Mouse (Mus musculus) lung, postnatal 25 days (tissue): Measurements from ENCODE around the gene Bmf.

ENCODE experiments used
- DNase-seq: peaks from one replicate; pipeline ENCODE4 v3.0.0; 2022; ENCODE audit warnings: low spot score

The Bmf gene

DNA sequence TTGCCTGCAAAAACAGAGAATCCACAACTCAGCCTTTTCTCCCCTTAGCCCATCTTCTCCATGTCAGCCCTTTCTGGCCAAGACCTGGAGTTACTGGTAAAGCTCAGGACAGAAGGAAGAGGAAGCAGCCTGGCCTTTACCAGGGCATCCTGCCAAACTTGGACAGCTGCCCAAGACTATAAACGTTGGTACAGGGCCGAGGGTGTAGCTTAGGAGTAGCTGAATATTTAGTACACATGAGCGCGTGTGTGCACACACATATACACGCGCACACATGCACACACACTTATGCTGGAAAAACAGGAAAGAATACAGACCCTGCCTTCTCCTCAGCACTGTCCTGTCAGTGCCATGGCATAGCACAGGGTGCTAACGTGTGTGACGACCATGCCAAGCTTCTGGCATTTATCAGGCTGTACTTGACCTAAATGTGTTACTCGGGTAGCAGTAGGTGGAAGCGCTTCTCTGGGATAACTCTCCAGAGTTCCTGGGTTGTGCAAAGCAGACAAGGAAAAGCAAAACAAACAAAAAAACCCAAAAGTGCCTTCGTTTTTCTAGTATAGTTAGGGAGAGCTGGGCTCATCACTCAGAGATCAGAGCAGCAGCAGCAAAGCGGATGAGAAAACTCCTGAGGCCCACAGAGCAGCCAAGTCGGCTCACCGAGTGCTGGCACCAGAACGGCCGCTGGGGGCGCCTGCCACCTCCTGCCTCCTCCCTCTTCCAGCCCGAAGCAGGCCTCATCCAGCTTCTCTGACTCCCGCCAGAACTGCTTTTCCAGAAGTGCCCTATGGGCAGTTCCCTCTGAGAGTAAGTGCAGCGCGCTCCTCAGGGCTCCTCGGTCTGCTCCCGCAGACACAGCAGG is 4.0 kb downstream of the Bmf start:
- peak; percentile 90 for DNase-seq

DNA sequence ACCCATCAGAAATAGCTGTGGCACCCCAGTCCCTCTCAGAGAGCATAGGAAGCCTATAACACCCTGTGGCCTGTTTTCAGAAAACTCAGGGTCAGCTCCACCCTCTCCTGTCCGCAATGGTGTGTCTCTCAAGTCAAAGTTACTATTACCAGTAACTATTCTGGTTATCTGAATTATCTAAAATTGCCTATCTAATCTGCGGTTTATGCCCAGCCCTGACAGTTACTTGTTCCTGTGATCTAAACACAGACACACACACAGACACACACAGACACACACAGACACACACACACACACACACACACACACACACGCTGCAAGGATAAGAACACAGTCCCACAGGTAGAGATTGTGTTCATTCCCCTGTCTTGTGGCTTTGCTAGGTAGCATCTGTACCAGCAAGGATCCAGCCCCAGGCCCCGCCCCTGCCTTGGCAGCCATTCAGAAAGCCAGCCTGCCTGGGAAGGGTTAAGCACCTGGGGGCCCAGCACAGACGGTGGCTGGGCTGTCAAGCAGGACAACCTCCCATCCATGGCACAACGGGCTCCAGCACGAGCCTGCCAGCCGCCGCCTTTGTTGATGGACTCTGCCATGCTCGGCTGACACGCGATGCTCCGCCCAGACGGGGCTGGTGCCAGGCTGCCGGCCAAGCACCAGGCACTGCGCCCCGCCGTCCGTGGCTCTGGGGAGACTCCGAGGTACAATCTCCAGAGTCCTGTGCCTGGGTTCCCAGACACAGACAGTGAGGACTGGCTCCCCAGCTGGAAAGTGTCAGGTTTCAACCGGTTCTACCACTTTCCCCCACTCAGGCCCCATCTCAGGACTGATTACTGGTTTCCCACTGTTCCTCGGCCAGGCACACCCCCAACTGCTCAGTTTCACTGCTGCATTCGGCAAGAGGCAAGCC is 5.3 kb downstream of the Bmf start:
- peak; percentile 91 for DNase-seq

DNA sequence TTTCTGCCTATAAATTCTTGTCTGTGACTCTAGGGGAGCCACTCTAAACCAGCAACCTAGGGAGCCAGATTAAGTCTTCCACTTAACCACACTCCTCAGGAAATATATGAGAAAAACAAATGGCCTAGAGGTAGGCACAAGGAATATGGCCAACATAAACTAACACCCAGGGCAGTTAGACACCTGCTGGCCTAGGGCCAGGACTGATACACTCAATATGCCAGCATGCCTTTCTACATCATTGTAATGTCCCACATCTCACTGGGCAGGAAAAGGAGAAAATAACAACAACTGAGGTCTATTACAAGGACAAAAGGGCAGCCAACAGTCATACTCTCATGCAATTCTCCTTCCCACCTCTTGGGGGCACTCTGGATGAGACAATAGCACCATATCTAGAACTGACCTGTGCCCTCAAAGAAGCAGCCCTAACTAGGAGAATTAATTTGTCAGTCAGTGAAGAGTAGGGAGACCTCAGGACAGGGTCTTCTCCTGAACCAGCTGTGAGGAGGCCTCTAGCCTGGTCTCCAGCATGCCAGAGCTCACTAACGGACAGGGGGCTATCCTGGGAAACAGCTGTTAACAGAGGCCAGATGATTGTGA is 6.4 kb downstream of the Bmf start:
- no peak for DNase-seq

DNA sequence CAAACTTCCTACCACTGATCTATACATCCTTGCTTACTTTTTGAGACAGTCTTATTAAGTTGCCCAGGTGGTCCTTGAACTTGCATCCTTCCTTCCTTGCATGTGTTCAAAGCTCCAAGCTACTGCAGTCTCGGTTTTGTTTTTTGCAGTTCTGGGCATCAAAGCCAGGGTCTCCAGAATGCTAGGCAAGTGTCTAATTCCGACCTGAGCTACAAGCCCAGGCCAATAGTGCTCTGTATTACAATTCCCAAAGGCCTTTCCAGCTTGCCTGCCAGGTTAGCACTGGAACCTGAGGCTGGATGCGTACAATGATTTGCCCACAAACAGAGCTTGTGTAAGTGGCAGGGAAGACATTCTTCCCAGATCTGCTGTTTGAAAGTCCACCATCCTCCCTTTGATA is 7.8 kb downstream of the Bmf start:
- no peak for DNase-seq

DNA sequence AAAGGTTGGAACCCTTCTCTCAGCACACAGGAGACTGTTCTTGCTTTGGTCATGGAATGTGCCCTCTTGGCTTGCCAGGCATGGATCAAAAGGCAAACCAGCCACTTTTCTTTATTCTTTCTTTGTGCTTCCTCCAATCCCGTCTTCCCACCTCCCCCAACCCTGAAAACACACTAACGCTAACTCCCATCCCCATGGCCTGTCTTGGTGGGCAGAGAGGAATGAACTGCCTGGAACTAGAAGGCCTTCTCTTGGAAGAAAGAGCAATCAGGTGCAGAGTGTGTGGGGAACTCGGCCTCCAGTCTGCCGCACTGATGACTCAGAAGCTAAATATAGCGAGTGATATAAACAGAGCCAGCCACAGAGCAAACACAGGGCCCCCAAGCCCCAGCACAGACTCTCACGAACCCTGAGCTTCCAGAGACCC is 8.8 kb downstream of the Bmf start:
- DNase-seq, result peak; percentile 82

DNA sequence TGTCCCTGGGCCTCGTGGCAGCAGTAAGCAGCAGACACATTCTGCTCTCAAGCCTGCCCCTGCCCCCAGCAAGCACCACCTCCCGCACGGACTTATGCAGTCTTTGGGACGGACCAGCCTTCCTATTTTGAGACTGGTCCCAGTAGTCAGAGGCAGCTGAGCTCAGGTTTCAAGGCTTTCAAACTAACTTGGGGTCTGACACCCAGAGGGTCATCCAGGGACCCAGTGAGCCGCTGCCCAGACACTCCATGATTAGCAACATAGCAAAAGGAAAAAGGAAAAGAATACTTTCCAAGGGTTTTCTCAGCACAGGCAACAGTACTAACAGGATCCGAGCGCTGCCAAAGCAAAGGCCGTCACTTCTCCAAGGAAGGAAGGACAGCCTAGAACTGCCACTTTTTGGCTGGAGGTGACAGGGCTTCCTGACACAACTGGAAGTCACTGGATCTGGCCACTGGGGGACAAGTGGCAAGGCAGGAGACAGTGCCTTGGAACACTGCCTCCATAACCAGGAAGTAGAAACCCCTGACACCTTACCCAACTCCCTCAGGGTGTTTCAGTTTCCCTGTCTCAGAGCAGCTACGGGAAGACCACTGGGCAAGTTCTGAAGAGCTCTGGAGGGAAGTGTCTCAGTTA is 9.5 kb downstream of the Bmf start:
- DNase-seq, result peak; percentile 64

DNA sequence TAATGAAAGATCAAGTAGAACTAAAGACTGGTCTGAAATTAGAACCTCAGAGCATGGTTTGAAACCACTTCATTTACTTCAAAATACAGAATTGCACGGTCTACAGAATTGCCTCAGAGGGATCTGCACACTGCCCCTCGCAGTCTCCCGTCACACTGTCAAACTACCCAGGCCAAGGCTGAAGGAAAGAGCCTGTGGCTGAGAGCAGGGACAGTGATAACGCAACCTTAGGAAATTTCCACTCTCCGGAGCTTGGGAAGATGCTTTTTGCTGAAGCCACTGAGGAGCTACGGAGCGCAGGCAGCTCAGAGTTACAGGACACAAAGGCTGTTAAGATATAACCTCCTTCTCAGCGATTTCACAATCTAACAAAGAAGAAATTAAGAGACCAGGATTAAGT is 10.4 kb downstream of the Bmf start:
- DNase-seq, result no peak

DNA sequence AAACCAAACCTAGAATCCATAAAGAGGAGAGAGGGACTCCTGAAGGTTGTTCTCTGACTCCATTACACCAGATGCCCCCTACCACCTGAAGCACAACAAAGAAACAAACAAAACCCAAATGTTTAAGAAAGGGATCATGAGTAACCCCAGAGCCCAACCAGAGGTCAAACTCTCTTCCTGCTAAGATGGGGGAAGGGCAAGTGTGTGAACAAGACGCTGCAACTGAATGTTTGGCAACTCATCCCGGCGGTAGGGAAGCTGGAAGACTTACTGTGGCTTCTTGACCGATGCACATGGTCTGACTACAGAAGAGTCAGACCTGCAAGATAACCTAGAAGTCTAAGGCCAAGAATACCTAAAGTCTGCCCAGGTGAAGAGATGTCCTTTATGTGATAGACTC is 12.3 kb downstream of the Bmf start:
- no peak for DNase-seq

DNA sequence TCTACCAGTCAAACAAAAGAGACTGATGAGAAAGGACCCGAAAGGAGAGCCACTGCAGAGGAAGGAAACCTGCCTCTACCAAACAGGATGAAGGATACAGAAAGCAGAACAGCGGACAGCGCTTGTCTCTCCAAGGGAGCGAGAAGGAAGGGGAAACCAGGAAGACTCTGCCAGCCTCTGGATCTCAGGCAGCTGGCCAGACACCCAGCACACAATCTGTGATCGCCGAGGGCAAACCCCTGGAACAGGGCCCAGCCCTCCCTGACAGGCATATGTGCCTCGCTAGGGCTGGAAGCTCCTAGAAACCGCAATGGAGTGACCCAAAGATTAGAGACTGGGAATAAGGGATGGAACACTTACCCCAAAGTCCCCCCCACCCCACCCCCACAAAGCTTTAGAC is 12.9 kb downstream of the Bmf start:
- DNase-seq, result peak; percentile 52

DNA sequence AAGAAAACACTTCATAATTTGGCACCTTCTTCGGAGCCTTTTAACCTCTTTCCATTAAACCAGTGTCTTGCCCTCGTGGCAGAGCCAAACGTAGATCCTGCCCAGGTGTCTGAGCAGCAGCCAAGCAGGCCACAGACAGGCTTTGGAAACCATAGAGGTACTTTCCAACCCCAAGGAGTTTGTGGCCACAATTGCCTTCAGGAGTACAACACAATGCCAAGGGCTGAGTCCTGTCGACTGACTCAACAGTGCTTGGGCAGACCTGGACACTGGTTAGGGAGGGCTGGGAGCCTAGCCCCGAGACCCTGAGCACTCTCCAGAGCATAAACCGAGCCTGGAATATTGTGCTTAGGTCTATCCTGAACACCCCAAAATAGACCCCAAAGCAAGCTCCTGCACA is 13.4 kb downstream of the Bmf start:
- DNase-seq, result no peak

DNA sequence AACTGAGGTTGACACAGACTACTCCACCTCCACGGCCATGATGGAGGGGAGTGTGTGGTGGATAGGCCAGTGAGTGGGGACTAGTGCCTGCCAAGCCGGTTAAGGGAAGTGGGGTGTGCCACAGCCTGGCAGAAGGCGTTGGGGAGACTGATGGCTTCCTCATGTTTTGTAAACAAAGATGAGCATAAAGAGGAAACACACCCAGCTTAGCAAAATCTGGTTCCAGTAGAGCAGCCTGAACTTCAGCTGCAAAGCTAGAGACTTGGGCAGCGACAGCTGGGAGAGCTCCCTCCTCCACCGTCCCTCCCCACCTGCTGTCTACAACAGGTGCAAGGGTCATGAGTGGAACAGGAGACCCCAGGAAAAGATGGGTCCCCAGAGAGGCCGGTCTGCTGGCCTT is 15.5 kb downstream of the Bmf start:
- peak; percentile 71 for DNase-seq

DNA sequence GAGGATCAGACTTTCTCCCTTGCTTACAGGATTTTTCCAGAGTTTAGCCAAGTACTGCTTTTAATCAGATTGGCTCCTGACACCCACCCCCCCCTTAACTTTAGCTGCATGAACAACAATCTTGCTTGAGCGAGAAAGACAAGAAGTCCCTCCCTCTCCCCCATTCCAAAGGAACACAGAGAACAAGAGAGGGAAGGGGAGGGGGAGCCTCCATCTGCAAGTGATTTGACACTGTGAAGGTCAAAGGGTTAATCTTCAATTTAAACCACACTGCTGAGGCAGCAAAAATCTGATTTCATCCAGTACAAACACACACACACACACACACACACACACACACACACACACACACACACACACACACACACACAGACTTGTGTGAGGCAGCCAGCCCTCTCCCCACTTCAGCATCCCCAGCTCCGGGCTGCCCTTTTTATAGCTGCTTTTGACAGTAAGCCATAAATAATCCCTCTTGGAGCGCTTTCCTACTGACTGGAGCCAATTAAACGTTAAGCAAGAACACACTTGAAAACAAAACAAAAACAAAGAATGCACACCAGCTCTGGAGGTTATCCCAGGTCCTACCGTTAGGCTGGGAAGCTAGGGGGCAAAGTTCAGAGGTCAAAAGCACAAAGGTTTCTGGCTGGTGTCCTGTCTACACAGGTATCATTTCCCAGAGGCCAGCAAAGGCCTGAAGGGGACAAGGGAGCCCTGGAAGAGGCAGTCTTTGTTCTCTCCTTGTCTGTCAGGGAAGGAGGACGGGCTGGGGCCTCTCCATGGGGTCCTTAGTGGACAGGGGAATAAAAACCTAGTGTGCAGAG is 16.4 kb downstream of the Bmf start:
- DNase-seq, result peak; percentile 57

DNA sequence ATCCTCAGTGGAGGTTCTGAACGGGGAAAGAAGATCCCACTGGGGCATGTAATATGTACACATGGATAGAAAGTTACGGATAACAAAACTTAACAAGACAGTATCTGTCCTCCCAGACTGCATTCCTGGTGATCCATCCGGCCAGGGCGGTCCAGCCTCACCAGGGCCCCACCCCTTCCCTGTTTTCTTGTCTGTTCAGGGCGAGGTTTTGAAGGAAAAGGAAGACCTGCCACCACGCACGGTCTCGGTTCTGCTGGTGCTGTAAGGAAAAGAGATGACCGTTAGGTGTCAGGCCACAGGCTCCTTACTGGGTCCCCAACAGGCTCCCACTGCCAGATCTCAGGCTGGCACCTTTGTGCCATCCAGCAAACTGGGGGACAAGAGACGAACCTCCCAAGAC is 17.1 kb downstream of the Bmf start:
- DNase-seq, result no peak

DNA sequence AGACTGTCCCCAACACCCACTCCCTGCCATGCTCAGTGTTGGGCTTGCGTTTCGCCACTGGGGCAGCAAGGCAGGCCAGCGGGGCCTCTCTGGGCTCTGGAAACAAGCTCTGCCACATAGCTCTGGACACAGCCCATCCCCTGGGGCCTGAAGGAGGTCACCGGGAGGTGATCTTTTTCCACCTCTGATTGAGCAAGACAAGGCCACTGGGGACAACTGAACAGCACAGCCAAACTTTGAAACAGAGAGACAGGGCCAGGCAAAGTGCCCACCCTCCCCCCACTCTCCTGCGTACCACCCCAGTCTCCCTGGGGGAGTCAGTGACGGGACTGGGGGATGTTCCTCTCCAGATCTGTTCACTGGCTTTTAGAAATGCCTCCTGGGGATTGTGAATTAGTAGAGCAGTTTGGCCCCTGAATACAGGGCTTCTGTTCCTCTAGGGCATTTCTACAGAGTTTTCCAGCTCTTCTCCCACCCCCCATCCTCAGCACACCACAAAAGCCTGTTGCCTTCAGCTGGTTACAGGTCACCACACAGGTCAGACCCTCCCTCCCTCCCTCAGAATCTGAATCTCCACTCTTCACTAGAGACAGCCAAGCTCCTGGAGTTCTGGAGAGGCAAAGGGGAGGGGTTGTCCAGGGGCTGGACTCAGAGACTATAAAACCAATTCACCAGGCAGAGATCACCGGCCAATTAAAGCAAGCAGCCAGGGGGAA is 19.9 kb downstream of the Bmf start:
- peak; percentile 82 for DNase-seq

DNA sequence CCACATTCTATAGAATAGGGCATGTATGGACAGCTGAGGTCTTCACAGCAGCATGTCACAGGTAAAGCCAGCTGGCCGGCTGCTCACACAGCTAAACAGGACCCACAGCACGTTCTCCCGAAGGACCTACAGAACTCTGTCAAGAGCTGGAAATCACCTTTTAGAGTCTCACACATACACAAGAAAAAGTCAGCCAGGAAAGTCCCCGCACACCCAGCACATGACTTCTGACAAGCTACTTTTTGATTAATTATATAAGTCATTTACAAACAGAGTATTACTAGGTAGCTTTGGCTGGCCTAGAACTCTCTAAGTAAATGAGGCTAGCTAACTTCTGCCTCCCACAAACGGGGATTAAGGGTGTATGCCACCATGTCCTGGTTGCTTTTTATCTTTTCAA is 22.9 kb downstream of the Bmf start:
- DNase-seq, result no peak

DNA sequence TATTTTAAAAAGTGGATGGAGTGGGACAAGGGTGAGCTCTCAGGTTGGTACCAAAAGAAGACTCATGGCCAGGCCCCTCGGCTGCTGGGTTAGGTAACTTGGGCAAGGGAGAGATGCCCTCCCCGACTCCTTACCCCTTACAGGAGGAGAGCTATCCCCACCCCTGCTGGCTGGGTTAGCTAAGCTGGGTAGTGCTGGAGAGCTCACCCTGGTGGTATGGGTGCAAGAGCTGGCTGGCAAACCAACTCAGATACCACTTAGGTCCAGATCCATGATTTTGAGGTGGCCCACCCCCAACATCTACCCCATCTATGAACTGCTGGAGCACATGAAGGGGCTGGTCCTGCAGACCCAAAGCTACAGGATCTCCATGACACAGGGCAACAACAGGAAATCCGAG is 24.7 kb downstream of the Bmf start:
- no peak for DNase-seq

DNA sequence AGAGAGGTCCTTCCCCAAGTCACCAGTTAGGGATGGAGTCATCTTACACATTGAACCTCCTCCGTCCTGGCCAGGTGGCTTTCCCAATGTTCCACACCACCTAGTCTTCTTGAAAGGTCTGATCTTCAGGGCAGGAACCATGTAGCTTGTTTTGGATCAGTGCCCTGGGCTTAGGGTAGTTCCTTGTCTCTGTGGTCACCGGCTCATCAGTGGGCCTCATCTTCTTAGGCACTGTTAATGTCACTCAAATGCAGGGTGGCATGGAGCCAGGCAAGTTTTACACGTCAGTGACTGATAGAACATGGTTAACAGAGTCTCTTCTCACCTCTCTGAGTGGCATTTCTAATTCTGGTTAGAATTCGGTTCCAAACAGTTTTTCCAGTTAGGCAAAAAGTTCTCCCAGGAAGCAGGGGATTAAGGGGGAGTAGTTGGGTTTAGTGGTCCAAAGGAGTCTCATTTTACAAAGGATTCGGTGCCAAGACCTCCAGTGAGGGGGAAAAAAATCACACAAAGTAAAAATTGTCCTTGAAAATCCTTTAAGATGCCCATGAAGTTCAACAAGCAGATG is 26.2 kb downstream of the Bmf start:
- no peak for DNase-seq

DNA sequence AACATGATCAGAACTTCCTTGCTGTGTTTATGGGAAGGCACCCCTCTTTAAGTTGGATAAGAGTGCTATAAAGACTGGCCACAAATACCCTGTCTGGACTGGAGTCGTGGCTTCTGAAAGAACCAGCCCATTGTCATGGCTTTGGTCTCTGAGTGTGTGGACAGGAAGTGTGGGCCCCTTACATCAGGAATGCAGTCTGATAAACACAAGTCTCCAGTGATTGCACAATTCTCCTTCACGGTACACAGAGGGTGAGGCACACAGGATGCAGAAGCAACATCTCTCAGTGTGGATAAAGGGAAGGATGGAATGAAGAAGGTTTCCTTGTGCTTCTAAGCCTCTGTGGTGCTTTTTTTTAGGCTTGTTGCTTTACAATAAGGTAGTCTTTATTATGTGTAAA is 27.2 kb downstream of the Bmf start:
- DNase-seq, result peak; percentile 77

DNA sequence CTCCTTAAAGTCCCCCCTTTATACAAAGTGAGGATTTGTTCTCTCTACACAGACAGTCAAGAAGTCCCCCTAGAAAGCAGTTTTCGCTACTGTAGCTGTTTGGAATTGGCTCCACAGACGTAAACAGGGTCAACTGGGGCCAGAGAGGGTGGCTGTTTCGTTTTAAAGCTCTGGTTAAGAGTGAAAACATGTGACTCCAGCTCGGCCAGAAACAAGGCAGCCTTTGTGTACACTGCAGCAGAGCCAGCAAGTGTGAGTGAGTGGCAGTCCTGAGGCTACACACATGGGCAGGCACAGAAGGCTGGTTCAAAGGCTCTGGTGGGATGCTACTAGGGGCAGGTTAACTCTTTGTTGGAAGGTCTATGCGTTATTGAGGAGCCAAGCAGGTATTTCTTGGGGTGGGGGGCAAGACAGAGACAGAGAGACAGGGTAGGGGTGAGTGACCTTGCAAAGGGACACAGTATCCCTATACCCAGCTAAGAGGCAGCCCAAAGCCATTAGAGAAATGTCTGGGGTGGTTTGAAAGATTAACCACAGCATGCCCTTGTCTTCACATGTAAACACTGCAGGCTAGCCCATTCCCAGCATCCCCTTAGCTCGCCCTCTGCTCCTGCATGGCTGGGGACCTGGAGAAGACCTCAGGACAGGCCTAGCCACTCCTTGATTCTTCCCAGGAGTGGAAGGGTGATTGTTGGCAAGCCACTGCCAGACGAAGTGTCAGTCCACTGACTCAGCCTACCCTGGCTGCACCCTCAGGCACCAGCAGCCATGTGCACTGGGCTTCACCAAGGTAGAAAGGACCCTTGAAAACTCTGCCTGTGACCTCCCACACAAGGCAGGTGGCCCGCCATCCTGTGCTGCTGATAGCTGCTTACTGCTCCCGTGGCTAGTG is 29.2 kb downstream of the Bmf start:
- DNase-seq, result peak; percentile 78
